Mouse (Mus musculus): ENCODE measurements at regions not wholly inside any gene's neighbourhood (a gene's known extent, or its start where the extent isn't known, plus 50 kb on each side); places are given as distances from the start of the nearest gene placed in this dataset.

DNA sequence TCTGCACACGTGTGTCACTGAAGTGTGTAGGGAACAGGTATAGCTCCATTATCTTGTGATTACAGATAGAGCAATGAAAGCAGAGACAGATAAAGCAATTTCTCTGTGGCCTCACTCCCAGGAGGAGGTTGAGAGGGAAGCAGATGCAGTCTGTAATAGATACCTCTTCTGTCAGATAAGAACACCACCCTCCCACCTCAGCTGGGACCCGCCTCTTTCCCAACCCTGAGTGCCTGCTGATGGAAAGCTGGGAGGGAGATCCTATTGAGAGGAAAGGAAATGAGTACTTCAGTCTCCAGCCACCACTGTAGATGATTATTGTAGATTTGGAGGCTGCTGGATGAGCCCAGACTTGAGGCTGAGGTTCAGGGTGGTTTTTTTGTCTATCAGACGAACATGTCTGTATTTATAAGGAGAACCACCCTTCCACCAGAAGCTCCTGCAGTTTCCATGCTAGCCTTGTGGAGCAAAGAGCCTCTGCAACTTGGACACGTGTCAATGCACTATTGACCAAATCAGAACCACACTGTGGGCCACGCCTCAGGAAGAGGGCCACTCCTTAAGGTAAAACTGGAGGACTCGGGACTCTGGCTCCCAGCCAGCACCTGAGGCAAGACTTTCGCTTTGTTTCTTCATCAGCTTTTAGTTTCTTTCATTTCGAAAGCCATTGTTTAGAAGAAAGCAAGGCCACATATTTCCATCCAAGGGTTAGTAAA lies 55.3 kb upstream of the Plekha5 start:
- no peak for DNase-seq

DNA sequence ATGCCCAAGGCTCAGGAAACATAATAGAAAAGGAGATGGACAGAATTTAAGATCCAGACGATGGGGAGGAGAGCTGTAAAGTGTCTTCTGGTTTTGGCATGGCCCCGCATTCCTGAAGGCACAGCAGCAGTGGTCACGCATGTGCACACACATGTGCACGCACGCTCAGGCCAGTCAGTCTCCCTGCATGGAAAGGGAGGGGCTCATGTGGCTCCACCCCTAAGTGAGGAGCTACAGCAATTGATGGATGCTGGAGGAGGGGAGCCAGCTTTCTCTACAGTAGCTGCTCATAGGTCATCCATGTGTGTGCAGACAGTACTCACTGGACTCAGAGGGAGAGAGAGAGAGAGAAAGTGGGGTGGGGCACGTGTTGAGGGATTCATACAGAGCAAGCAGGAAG lies 56.6 kb upstream of the Plekha5 start:
- DNase-seq, result no peak

DNA sequence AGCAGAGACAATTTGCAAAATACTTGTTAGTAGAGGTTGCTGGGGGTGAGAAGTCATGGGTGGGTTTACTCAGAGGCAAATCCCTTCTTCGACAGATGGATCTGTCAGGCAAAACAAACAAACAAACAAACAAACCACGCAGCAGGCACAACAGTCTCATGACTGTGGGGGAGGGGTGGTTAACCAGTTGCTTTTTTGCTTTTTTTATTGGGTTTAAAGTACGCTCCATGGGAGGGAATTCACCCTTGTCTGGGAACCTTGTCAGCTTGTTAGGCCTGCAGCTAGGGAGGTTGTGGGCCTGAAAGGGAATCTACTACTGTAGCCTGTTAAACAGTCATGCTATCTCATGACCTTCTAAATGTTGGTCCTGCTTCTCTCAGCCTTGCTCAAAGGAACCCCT lies 57.1 kb upstream of the Plekha5 start:
- no peak for DNase-seq

DNA sequence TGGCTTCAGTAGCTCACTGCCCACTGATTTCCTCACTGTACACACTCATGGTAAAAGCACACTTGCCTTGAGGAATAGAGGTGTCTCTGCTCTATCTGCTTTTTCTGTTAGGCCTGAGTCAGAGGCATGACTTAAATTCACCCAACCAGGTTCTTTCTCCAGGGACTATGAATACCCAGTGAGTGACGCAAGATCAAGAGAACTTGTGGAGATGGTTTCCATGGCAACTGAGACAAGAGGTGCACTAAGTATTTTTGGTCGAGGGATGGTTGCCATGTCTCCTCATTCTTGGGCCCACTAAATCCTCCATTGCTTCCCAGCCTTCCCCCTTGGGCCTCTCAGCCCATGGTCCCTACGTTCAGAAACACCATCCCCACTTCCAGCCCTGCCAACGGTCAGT lies 62.9 kb upstream of the Plekha5 start:
- DNase-seq, result peak; percentile 31

DNA sequence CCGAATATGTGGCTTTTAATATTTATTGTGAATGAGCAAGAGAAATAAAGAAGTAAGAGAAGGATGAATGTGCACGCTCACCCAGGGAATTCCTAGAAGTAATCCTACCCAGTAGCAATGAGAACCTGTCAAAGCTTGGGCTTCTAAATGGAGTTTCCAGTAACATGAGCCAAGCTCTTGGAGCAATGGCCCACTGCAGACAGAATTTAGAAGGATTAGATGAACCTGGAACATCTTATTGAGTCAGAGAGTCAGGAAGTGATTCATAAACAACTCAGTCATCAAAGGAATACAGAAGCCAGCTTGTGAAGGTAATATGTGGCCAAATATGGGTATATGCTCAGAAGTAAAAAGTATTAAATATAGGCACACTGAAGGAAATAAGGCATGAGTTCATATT lies 66.0 kb upstream of the Plekha5 start:
- DNase-seq, result no peak

DNA sequence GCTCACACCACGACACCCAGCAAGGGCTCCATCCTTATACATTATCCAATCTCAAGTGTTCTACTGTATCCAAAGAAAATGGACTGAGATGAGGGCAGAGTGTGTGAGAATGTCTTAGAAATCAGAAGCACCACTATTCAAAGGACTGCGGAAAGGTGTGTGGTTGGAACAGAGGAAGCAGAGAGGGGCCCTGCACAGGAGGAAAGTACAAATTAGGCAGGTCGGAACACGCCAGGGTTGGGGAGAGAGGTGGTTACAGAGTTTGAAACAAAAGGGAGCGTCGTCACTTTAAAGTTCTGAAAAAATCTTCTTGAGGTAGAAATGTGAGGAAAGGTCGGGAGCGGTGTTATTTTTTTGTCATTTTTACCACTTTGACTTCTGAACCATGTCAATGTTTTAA lies 66.6 kb upstream of the Plekha5 start:
- no peak for DNase-seq

DNA sequence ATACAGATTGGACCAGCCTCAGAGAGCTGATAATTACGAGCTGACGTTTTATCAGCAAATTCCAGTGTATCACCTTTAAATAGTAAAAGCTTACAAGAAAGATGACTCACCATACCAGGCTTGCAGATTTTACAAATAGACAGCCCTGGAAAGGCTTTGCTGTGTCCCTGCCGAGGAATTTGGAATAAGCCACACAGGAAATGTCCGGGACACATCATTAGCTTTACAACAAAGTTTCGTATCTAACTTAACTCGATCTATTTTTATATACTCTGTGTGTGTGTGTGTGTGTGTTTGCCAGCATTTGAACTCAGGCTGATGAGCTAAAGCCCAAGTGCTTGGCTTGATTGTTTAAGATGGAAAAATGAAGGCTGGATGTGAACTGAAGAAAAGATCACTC lies 69.8 kb upstream of the Plekha5 start:
- DNase-seq, result no peak

DNA sequence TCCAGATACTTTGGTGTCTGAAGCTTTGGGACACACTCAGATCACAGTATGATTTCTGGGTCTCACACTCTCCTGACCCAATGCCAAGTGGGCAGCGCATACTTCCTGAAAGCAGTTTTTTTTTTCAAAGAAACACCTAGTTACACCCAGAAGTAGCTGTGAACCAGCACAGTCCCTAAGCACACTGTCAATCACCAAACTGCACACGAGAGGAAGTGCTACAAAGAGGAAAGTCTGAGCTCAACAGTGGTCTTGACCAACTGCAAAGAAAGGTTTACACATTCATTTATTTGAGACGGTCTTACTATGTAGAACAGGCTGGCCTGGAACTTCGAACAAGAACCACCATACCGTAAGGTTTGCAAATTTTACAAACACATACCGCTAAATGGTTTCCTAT lies 70.2 kb upstream of the Plekha5 start:
- no peak for DNase-seq

DNA sequence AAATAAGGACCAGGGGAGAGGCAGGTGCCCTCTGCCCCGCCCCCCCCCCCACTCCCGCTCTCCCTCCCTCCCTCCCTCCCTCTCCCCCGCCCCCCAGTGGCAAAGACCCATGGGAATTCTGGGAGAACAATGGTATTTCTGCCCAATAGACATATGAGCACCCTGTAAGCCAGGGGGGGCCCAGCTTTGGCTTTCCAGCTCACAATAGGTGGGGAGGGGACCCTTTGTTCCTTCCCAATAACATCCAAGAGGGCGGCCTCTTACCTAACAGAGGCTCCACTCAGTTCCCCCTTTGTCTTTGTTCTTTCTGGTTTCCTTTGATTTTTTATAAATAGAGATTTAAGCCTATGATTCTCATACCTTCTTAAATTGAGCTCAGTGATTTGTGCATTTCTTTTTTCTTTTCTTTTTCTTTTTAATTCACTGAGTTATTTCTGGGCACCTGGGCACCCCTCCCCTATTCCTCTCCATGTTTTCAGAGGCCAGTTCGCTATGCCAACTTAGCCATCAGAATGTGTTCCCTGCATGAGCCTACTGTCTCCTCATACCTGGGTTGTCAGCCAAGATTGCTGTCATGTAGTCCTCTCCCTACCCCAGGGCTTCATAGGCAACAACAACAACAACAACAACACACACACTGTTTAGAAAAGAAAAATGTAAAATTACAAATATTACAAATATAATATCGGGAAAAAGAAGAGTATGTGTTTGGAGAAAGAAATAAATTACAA lies 72.3 kb upstream of the Plekha5 start:
- no peak for DNase-seq

DNA sequence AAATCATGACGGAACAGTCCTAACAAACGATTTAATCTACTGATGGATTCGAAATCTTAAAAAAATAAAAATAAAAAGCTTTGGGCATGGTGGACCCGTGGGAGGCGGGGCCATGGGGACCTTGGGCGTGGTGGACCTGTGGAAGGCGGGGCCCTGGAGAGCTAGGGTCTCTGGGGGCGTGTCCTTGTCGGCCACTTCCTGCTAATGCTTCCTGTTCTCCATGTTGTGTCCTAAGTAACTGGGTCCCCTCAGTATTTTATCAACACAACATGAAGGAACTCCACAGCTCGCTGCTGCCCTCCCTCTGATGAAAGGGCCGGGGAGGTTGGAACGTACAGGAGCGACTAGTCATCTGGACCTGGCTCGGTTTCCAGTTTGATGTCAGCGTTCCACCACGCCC lies 75.3 kb upstream of the Plekha5 start:
- no peak for DNase-seq

DNA sequence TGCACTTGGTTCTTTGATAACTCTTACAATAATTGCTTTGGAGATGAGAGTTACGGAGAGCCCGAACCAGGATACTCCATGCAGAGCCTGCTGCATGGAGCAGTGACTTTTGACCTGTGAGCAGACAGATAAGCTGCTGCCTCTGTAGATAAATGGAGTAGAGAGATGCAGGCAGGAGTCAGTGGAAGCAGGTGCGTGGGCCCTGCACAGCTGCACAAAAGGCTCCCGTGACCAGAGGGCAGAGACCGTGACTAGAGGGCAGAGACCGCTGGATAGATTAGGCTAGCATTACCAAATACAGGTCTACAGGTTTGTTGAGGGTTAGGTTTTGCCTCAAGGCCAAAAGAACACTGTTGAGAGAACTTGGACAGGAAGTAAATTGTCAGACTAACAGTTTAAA lies 76.9 kb upstream of the Plekha5 start:
- no peak for DNase-seq

DNA sequence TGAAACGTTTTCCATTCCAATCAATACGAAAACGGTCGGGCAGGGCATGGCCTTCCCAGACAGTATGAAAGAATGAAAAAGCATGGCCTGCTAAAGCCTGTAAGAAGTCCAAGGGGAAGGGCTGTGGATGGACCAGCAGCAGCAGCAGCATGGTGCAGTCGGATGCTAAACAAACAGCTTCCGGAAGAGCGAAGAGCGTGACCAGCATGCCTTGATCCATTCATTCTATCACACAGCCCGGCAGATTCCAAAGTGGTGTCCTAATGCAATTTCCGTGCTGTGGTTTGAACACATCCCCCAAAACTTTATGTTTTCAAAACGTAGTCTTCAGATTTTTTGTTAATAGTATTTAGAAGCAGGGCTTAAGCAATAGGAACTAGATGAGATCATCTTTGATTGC lies 80.2 kb upstream of the Plekha5 start:
- no peak for DNase-seq

DNA sequence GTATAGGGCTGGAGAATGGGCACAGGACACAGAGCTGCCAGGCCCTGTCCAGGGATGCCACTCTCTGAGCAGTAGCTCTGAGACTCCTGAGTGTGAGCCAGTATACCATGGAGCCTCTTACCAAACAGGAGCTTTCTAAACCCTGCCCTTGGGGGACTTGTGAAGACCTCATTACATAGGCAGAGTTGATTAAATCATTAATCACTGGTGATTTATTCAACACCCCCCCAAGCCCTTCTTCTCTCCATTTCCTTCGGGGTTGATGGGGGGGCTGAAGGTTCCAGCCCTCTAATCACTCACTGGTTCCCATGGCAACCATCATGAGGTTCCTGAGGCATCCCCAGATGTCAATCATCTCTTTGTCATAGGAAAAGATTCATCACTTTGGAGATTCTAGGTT lies 81.0 kb upstream of the Plekha5 start:
- no peak for DNase-seq

DNA sequence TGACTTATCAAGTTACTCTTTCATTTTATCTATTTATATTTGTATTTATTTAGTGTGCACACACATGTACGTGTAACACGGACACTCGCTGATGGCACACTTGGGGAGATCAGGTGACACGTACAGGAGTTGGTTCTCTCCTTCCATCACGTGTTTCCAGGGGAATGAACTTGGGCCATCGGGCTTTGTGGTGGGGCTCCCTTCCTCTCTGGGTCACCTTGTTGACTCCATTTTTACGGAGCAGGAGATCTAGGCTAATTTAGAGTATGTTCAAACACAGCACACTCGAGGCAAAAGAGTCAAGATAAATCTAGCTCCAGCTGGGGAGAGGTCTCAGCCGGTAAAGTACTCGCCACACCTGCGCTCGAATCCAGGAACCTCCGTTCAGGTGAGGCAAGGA lies 84.1 kb upstream of the Plekha5 start:
- DNase-seq, result no peak

DNA sequence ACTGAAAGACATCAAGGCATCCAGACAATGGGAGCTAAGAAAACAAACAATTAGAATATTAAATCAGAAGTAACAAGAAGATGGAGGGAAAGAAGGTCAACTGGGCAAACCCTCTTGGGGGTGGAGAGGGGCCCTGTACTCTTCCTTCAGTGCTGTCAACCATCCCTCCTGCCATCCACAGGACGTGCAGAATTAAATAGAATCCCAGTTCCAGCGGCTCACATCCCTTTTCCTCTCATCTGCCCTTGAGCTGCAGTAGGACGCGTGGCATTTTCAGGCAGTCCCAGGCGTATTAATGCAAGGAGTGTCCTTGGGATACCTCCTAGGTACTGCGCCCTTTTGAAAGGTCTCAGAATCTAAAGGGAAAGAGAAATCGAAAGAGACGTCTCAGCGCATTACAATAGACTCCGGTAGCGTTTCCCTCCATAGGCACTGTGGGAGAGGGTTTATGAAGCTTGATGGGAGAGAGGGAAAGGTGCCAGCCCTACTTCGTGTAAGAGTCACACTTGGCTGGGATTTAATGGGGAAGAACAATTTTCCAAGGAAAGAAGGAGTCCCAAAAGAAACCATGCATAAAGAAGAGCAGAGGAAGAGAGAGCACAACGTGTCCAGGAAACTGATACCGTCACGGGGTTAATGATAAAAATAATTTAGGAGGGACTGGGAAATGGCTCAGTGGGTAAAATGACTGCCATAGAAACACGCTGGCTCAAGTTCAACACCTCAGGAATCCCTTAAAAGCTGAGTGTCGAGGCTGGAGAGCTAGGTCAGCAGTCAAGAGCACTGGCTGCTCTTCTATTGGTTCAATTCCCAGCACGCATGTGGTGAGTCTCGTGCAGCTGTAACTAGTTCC lies 85.7 kb upstream of the Plekha5 start:
- no peak for DNase-seq

DNA sequence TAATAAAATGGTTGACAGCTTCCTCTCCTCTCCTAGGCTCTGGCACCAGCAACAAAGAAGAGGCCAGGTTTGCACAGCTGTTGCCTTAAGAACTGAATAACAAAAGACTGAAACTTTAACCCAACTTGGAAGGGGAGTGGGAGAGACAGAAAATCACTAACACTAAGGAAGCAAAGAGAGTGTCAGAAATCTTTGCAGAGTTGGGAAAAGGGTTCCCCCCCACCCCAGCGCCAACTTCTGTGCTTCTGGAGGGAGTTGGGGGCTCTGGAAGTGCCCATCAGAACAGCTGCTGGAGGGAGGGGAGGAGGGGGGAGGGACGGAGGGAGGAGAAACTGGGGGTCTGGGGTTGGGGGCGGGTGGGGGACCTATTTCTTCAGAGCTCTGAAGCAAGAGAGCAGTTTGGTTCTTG lies 86.8 kb upstream of the Plekha5 start:
- no peak for DNase-seq

DNA sequence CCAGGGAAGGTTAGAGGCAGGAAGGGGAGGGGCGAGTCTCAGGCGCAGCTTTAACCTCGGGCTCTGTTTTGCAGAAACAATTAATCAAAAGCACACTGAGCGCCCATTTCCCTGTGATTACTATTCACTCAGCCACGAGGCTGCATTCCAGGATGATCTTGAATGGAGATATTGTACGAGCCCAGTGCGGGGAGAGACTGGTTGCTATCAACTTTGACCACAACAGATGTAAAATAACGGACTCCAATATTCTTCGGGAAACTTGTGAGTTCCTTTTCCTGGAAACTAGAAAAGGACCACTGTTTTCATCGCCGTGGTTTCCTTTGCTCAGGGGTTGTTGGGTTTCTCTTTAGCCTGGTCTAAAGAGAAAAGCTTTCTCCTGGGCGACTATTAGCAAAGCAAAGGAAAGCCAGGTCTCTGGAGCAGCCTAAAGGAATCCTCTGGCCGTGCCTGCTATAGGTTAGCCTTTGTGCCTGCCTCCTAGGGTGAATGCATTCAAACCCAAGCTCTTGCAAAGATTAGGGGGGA lies 87.4 kb upstream of the Plekha5 start:
- DNase-seq, result no peak

DNA sequence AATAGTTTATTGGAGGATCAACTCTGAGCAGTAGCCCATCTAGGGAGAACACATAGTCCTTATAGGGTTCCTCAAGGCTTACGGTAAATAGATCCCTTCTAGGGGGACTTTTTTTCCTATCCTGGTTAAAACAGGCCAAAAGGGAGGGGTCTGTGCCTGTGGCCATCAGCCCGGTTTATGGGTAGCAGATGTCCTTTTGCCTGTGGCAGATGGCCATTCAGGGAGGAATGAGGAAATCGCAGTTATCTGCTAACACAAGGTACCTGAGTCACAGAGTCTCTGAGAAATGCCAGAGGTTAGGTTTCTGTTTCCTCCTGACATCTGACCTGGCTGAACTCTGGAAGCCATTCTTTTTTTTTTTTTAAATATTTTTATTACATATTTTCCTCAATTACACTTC lies 90.5 kb upstream of the Plekha5 start:
- no peak for DNase-seq

DNA sequence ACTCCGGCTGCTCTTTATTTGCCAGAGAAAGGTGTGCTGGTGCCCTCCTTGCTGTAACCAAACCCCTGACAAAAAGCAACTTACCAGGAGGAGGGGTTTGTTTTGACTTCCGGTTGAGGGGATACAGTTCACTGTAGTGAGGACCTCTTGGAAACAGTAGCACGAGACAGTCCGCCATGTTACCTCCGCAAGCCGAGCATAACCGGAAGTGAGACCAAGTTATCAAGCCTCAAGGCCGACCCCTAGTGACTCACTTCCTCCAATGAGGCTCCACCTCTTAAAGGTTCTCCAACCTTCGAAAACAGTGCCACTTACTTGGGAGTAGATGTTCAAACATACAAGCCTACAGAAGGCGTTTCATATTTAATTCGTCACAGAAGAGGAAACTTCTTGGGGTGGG lies 115.2 kb upstream of the Plekha5 start:
- DNase-seq, result no peak

DNA sequence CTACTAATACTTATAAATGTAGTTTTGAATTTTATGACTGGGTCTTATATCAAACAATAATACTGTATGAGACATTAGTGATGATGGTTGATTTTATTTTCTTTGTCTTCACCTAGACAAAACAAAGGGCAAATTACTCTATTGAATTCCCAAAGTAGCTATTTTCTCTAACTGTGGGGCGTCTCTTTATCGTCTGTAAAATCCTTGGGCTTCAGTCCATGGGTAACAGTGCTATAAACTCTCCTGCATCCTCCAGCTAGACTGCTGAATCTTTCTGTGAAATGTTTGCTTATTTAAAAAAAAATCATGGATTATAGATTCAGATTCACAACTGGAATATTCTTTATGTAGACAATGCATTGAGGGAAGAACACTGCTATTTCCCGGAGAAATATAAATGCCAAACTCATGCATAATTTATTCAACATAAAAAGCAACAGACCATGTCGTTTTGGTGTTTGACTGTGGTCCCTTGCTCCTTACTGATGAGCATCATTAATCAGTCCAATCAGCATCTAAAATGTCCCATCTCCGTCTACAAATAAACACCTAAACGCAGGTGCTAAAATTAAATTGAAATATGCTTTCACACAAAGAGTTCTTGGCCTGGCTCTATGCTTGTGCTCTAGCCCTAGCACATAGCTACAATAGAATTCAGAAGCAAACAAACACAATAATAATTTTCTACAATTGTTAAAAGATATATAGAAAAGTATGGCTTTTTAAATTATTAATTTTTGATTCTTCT lies 116.9 kb upstream of the Plekha5 start:
- DNase-seq, result no peak

DNA sequence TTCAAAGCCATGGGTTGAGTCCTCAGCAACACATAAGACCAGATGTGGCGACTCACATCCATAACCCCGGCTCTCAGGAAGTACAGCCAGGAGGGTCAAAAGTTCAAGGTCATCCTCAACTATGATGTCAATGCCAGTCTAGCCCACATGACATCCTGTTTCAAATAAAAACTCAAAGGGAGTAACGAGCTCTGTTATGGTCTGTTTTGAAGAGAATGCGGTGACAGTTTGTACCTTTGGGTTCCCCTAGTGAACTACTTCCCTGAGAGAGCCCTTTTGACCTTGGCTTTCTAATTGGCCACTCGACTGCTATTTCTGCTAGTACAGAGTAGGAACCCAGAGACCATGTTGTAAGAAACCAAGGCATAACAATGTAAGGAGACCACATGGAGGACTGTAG lies 119.7 kb upstream of the Plekha5 start:
- no peak for DNase-seq

DNA sequence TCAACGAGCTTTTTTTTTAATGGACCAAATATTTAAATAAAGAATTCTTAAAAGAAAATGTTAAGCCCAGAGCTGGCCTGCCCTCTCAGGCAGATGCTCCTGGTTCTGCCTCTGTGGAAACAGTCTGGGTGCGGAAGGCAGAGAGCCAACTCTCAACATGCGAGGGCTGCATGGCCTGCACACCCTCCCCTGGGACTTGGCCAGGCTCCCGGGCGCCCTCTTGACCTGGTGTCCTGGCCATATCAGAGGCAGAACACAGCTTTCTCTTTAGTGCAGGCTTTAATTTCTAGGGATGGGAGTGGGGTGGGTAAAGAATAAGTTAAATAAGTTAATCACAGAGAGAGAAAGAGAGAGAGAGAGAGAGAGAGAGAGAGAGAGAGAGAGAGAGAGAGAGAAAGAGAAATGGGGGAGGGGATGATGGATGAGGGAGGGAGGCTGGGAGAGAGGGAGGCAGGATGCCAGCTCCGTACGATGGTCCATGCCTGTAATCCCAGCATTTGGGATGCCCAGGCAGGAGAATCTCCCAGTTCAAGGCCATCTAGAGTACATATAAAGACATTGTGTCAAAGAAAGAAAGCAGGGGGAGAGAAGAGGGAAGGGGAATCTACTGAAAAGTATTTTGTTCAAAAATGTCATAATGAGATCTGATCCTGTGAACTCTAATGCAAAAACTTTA lies 123.2 kb upstream of the Plekha5 start:
- DNase-seq, result no peak
